Comparison of ENCODE assay signal across 16 mouse cellular contexts in the genomic region with DNA sequence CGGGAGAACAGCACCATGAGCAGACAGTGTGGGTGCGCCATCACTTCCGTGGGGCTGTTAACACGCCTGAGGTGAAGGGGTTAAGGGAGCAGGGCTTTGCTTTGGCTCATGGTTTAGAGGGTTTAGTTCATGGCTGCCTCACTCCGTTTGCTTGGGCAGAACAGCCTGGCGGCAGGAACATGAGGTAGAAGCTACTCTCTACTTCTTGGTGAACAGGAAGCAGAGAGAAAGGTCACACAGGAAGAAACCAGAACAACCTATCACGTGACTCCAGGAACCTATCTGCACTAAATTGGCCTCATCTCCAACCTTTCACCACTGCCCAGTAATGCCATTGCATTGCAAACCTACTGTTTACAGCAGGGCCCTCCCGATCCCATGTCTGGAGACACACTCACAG. TPM values are rescaled to one million over a fixed set of nuclear protein-coding genes. Genes with fewer than 3 reads are reported as not detected.
A peak's percentile ranks its signal among the peaks of the same experiment; 100 is the strongest.
DNase-seq lines count a peak whose midpoint lies in the region; ATAC-seq lines count a peak whose summit lies in the region.
"Had no signal": no experiment of that assay in that cellular context is flagged by ENCODE, and none has a peak within 500 bp of the region (broad histone marks: within the 10 kb centered on the region; RNA-seq: fewer than 3 reads in every experiment).

No protein-coding gene starts in this region.

- peak; percentile 62 for ATAC-seq in CD4-positive, CD25-positive, alpha-beta regulatory T cell, adult 4 months
- ATAC-seq: forebrain, embryonic 14.5 days; forebrain, postnatal 0 days had no signal

- DNase-seq in CD4-positive helper T cell, adult 2 months (ENCODE audit: low read depth, low spot score), result peak; percentile 36
- DNase-seq in induced T-regulatory cell, adult 2 months (ENCODE audit: low read depth), result peak; percentile 62
- no peak for DNase-seq in cerebellum, postnatal 25 days
- no peak for DNase-seq in layer of hippocampus, postnatal 10 days (ENCODE audit: low spot score in 2 of 2)
- no peak for DNase-seq in kidney, postnatal 10 days
- no peak for DNase-seq in adrenal gland, postnatal 25 days
- DNase-seq: B cell, adult 2 months; cerebellum, adult 11 months; cerebellum, adult 18-20 months; cerebellum, adult 8-10 months; cerebellum, adult 9-11 months; cerebellum, postnatal 14 days; embryo, embryonic 11 days; forebrain, postnatal 0 days had no signal

RNA-seq across cellular contexts. Expression of gene Ano10, which starts 48.3 kb away (rescaled TPM):
- polyA plus RNA-seq in CD4-positive, CD25-positive, alpha-beta regulatory T cell, adult 4 months (2017; shearing (Covaris generic)), result 10 to 100 TPM; 18.2 to 22.9 TPM
- total RNA-seq in layer of hippocampus, postnatal 10 days (2021), result 10 to 100 TPM; 30.6 to 35.2 TPM
- total RNA-seq in adrenal gland, postnatal 25 days (2021), result 82.0 and 86.6 TPM in 2 replicates

Comparison
In these comparisons a context has a peak if more than half of its experiments do, and no peak if none do; other contexts are left out.
1. DNase-seq: peak in CD4-positive helper T cell, adult 2 months (single experiment) and induced T-regulatory cell, adult 2 months (single experiment); none in cerebellum, postnatal 25 days (0 of 2), layer of hippocampus, postnatal 10 days (0 of 2), kidney, postnatal 10 days (single experiment) and adrenal gland, postnatal 25 days (single experiment).